Mouse (Mus musculus) megakaryocyte, embryonic 14.5 days (primary cell): ENCODE data around the gene Ampd2.

Experiments
- FLI1 ChIP-seq: IDR thresholded peaks from 2 replicates; pipeline ENCODE4 v1.6.1; 2012; ENCODE audit warnings: low read length, inconsistent platforms, mixed read lengths
- GATA1 ChIP-seq: IDR thresholded peaks from 3 replicates; pipeline ENCODE4 v1.6.1; 2012; ENCODE audit warnings: mixed read lengths, low read length, inconsistent platforms, borderline replicate concordance

- TF ChIP-seq GATA1 (no peak), FLI1 (no peak)
These were observed 39.4 kb downstream of the Ampd2 start for GRCm38 (mm10) chr3:108046944-108047655.
